Mouse (Mus musculus): Measurements from ENCODE around the gene Six2. TPM values are rescaled to one million over a fixed set of nuclear protein-coding genes. Genes with fewer than 3 reads are reported as not detected.

The Six2 gene
- polyA plus RNA-seq, 1 experiment from 2014 or later: 2.1 TPM

- peaks cover 7% of the 10 kb centered on the region for H3K4me1 ChIP-seq (ENCODE audit: control insufficient read depth, insufficient read depth, low read length)
- no peak overlapping the region for H3K9ac ChIP-seq (ENCODE audit: low read depth, low read length)
- H3K9me3 ChIP-seq (replicated peaks; ENCODE audit: control insufficient read depth, low read length): no peaks in the 10 kb centered on the region
- no peaks in the 10 kb centered on the region for H3K36me3 ChIP-seq (ENCODE audit: control insufficient read depth, insufficient read depth, low read length)
- no peak overlapping the region for H3K4me2 ChIP-seq
- H3K4me3 ChIP-seq (ENCODE audit: low read depth, low read length): no peak overlapping the region
- H3K27me3 ChIP-seq (ENCODE audit: control insufficient read depth, insufficient read depth, low read length): peaks cover 87% of the 10 kb centered on the region
- ATAC-seq (replicated peaks; ENCODE audit: insufficient number of reproducible peaks, low FRiP score, low TSS enrichment): no peak
- WGBS (ENCODE audit: insufficient replicate concordance): 10% methylated on average over 6 of the region's 6 CpGs
- H3K27ac ChIP-seq (ENCODE audit: low read depth, low read length): no peak overlapping the region
Observed at GRCm38 (mm10) chr17:85681741-85682140, 6.3 kb downstream of the Six2 start.

DNA sequence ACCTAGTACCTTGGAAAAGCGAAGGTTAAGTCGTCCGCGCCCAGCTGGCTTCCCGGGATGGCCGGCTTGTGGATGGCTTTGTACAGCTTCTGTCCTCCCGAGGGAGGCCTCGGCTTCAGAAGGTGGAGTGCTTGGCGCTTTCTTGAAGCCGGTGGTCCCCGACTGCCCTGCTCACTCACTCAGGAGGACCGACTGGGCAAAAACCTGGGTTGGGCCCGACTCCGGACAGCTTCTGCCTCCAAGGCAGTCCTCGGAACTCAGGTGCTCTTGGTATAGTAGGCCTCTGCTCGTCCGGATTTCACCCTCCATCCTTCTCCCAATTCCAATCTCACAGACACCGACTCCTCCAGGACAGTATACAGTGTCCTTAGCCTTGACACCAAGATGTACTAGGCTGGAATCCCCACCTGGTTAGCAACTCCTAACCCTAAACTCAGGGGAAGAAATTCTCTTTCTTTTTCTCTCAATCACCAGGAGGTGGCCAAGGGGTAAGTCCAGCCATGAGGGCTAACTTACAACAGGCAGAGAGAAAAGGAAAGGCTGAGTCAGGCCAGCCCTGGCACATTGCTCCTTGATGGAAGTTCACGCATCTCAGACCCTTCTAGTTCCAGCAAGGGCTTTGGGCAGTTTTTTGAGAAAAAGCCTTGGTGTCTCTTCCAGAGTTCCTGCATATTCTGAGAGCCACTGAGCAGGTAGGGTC, 7.1 kb downstream of the Six2 start:
- Histone ChIP-seq H3K9ac (ENCODE audit: low read depth, low read length) (no peak overlapping the region), H3K4me2 (no peak overlapping the region), H3K4me1 (ENCODE audit: control insufficient read depth, insufficient read depth, low read length) (peaks cover 7% of the 10 kb centered on the region), H3K4me3 (ENCODE audit: low read depth, low read length) (no peak overlapping the region), H3K36me3 (ENCODE audit: control insufficient read depth, insufficient read depth, low read length) (no peaks in the 10 kb centered on the region), H3K27me3 (ENCODE audit: control insufficient read depth, insufficient read depth, low read length) (peaks cover 84% of the 10 kb centered on the region), H3K27ac (ENCODE audit: low read depth, low read length) (no peak overlapping the region), H3K9me3 (replicated peaks; ENCODE audit: control insufficient read depth, low read length) (no peaks in the 10 kb centered on the region)
- 4% methylated on average over 19 of the region's 19 CpGs for WGBS (ENCODE audit: insufficient replicate concordance)
- no peak for ATAC-seq (replicated peaks; ENCODE audit: insufficient number of reproducible peaks, low FRiP score, low TSS enrichment)

DNA sequence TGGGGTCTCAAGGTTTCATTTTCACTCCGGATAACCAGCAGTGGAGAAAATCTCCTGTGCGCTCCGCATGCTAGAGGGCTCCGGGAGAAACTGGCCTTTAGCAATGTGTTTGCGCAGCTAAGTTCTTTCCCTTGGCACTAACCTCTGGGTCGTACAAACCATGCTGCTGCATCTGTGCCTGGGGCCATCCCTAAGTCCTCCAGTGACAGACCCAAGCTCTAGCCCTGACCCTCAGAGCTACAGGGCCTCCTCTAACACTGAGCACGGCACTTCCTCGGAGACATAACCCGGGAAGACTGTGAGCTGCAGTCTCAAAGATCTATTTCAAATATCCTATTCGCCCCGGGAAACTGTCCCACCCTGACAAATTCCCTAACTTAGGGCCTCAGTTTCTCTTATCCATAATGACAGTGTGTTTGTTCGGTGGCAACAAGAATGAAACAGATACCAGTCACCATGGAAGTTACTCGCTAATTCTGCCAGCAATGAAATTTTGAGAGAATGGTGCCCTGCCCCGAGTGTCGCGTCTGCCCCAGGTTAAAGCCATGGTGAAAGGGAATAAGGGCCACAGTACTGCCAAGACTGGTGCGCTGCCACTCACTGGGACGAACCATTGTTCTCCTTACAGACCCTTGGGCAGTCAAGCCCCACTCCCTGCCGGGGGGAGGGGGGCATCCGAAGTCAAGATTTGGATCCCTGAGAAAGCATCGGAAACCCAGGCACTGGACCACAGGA, 7.8 kb downstream of the Six2 start:
- Histone ChIP-seq H3K27me3 (ENCODE audit: control insufficient read depth, insufficient read depth, low read length) (peaks cover 80% of the 10 kb centered on the region), H3K27ac (ENCODE audit: low read depth, low read length) (no peak overlapping the region), H3K4me1 (ENCODE audit: control insufficient read depth, insufficient read depth, low read length) (peaks cover 7% of the 10 kb centered on the region), H3K4me2 (peak overlapping the region; percentile 59), H3K9me3 (replicated peaks; ENCODE audit: control insufficient read depth, low read length) (no peaks in the 10 kb centered on the region), H3K9ac (ENCODE audit: low read depth, low read length) (no peak overlapping the region), H3K36me3 (ENCODE audit: control insufficient read depth, insufficient read depth, low read length) (no peaks in the 10 kb centered on the region), H3K4me3 (ENCODE audit: low read depth, low read length) (peak overlapping the region; percentile 29)
- ATAC-seq (replicated peaks; ENCODE audit: insufficient number of reproducible peaks, low FRiP score, low TSS enrichment): no peak
- WGBS (ENCODE audit: insufficient replicate concordance): 2% methylated on average over 21 of the region's 21 CpGs

DNA sequence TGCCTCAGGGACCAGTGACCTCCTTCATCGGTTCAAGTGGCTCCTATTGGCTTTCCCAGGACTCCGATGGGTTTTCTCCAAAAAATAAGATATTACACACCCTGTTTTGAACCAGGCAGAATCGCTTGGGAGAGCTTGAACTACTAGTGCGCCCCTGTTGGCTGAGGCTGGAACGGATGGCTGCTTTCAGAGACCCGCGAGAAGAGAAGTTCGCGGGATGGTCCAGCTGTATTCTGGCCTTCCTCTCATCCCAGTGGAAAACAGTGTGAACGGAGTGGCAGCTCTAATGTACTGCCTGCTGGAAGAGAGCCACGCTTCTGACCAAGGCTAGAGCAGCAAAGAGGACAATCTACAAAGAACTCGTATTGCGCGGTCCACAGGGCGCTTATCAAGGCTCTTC, 8.4 kb downstream of the Six2 start:
- Histone ChIP-seq H3K27ac (ENCODE audit: low read depth, low read length) (no peak overlapping the region), H3K27me3 (ENCODE audit: control insufficient read depth, insufficient read depth, low read length) (peaks cover 78% of the 10 kb centered on the region), H3K9ac (ENCODE audit: low read depth, low read length) (no peak overlapping the region), H3K9me3 (replicated peaks; ENCODE audit: control insufficient read depth, low read length) (no peaks in the 10 kb centered on the region), H3K4me3 (ENCODE audit: low read depth, low read length) (peak overlapping the region; percentile 29), H3K4me1 (ENCODE audit: control insufficient read depth, insufficient read depth, low read length) (peaks cover 7% of the 10 kb centered on the region), H3K36me3 (ENCODE audit: control insufficient read depth, insufficient read depth, low read length) (no peaks in the 10 kb centered on the region), H3K4me2 (peak overlapping the region; percentile 59)
- WGBS (ENCODE audit: insufficient replicate concordance): 1% methylated on average over 15 of the region's 15 CpGs
- ATAC-seq (replicated peaks; ENCODE audit: insufficient number of reproducible peaks, low FRiP score, low TSS enrichment): no peak

DNA sequence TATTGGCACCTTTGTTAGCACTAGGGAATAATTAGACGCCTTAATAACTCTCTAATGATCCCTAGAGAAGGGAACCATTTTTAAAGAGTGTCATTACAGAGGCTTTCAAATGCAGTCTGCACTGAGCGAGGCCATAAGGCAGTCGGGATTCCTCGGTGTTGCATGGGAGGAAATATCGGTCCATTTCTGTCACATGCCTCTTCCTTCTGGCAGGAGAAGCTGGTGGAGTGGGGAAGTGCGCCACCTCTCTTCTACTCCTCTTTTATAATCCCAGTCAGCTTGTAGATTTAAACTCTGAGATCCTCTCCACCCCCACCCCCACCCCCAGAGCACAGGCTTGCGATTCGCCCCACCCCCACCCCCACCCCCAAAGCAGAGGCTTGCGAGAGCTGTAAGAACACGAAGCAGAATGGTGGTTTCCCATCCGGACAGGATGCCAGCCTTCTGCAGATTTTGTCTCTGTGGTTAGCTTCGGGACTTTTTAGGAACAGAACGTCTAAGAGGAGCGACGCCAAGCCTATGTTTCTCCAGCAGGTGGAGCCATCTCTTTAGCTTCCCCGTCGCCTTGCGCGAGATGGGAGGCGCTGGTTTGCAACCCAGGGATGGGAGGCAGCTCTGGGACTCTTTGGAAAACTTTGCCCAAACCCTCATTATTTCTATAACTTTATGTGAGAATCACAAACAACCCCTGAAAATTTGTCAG, 23.3 kb downstream of the Six2 start:
- H3K4me1 ChIP-seq (ENCODE audit: control insufficient read depth, insufficient read depth, low read length): no peaks in the 10 kb centered on the region
- H3K4me2 ChIP-seq: peak overlapping the region; percentile 58
- H3K27ac ChIP-seq (ENCODE audit: low read depth, low read length): no peak overlapping the region
- peak overlapping the region; percentile 27 for H3K4me3 ChIP-seq (ENCODE audit: low read depth, low read length)
- H3K27me3 ChIP-seq (ENCODE audit: control insufficient read depth, insufficient read depth, low read length): peaks cover 41% of the 10 kb centered on the region
- no peak for ATAC-seq (replicated peaks; ENCODE audit: insufficient number of reproducible peaks, low FRiP score, low TSS enrichment)
- WGBS (ENCODE audit: insufficient replicate concordance): 2% methylated on average over 20 of the region's 20 CpGs
- no peak overlapping the region for H3K9ac ChIP-seq (ENCODE audit: low read depth, low read length)
- no peaks in the 10 kb centered on the region for H3K36me3 ChIP-seq (ENCODE audit: control insufficient read depth, insufficient read depth, low read length)
- H3K9me3 ChIP-seq (replicated peaks; ENCODE audit: control insufficient read depth, low read length): no peaks in the 10 kb centered on the region

DNA sequence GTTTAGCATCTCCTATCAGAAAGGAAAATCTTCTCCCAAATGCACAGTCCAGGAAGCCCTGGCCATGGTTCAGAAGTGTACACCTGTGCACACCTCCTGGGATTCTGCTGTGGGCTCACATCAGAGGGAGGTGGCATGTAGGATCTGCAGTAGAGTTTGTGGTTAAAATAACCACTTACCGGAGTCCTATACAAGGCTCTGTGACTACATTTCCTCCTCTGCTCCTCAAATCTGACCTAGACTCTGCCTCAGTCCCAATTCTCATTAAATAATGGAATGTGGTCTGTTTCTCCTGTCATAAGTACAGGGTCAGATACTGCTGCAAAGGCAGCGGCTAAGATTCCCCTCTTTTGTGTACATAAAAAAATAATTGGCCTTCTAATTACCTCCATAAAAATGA, 23.9 kb downstream of the Six2 start:
- 33% methylated on average over 2 of the region's 2 CpGs for WGBS (ENCODE audit: insufficient replicate concordance)
- H3K4me1 ChIP-seq (ENCODE audit: control insufficient read depth, insufficient read depth, low read length): no peaks in the 10 kb centered on the region
- ATAC-seq (replicated peaks; ENCODE audit: insufficient number of reproducible peaks, low FRiP score, low TSS enrichment): no peak
- no peaks in the 10 kb centered on the region for H3K36me3 ChIP-seq (ENCODE audit: control insufficient read depth, insufficient read depth, low read length)
- peaks cover 41% of the 10 kb centered on the region for H3K27me3 ChIP-seq (ENCODE audit: control insufficient read depth, insufficient read depth, low read length)
- no peak overlapping the region for H3K4me3 ChIP-seq (ENCODE audit: low read depth, low read length)
- no peak overlapping the region for H3K9ac ChIP-seq (ENCODE audit: low read depth, low read length)
- H3K9me3 ChIP-seq (replicated peaks; ENCODE audit: control insufficient read depth, low read length): no peaks in the 10 kb centered on the region
- H3K27ac ChIP-seq (ENCODE audit: low read depth, low read length): no peak overlapping the region
- H3K4me2 ChIP-seq: no peak overlapping the region

DNA sequence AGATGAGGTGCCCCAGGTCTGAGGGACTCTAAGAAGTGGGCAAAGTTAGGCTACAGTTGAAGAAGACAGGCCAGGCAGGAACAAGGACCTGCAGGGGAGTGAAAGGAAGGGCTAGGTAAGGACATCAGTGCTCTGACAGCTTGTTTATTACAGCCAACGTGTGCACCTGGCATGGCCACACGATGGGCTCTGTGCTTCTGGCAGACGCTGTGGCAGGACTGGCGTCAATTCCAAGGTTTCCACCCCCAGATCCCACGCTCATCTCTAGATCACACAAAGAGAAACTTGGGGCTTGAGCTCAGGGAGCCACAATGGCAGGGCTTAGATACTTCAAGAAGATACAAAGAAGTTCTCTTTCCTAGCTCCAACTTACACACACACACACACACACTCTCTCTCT, 26.6 kb downstream of the Six2 start:
- Histone ChIP-seq H3K9ac (ENCODE audit: low read depth, low read length) (no peak overlapping the region), H3K27ac (ENCODE audit: low read depth, low read length) (no peak overlapping the region), H3K4me3 (ENCODE audit: low read depth, low read length) (no peak overlapping the region), H3K27me3 (ENCODE audit: control insufficient read depth, insufficient read depth, low read length) (peaks cover 32% of the 10 kb centered on the region), H3K36me3 (ENCODE audit: control insufficient read depth, insufficient read depth, low read length) (no peaks in the 10 kb centered on the region), H3K4me1 (ENCODE audit: control insufficient read depth, insufficient read depth, low read length) (no peaks in the 10 kb centered on the region), H3K9me3 (replicated peaks; ENCODE audit: control insufficient read depth, low read length) (no peaks in the 10 kb centered on the region), H3K4me2 (no peak overlapping the region)
- ATAC-seq (replicated peaks; ENCODE audit: insufficient number of reproducible peaks, low FRiP score, low TSS enrichment): no peak
- 57% methylated on average over 5 of the region's 5 CpGs for WGBS (ENCODE audit: insufficient replicate concordance)

DNA sequence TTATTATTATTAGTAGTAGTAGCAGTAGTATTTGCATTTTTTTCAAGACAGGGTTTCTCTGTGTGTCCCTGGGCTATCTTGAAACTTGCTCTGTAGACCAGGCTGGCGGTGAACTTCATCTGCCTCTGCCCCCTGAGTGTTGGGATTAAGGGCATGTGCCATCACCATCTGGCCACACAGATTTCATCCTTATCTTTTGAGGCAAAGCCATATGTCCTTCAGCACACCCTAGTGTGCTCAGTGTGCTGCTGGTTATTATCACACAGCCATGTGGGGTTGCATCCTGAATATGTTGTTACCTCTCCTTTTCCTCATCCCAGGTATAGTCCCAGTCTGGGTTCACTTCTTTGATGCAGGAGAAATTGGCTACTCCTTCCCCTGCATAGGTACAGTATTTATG, 28.1 kb downstream of the Six2 start:
- H3K27ac ChIP-seq (ENCODE audit: low read depth, low read length): no peak overlapping the region
- ATAC-seq (replicated peaks; ENCODE audit: insufficient number of reproducible peaks, low FRiP score, low TSS enrichment): no peak
- H3K4me1 ChIP-seq (ENCODE audit: control insufficient read depth, insufficient read depth, low read length): no peaks in the 10 kb centered on the region
- WGBS (ENCODE audit: insufficient replicate concordance): 62% methylated on average over 1 of the region's 1 CpGs
- H3K9ac ChIP-seq (ENCODE audit: low read depth, low read length): no peak overlapping the region
- no peaks in the 10 kb centered on the region for H3K9me3 ChIP-seq (replicated peaks; ENCODE audit: control insufficient read depth, low read length)
- H3K4me3 ChIP-seq (ENCODE audit: low read depth, low read length): no peak overlapping the region
- H3K4me2 ChIP-seq: no peak overlapping the region
- no peaks in the 10 kb centered on the region for H3K36me3 ChIP-seq (ENCODE audit: control insufficient read depth, insufficient read depth, low read length)
- H3K27me3 ChIP-seq (ENCODE audit: control insufficient read depth, insufficient read depth, low read length): peaks cover 26% of the 10 kb centered on the region
